Mouse (Mus musculus): ENCODE data around the gene Sgf29.

Sgf29 gene

DNA sequence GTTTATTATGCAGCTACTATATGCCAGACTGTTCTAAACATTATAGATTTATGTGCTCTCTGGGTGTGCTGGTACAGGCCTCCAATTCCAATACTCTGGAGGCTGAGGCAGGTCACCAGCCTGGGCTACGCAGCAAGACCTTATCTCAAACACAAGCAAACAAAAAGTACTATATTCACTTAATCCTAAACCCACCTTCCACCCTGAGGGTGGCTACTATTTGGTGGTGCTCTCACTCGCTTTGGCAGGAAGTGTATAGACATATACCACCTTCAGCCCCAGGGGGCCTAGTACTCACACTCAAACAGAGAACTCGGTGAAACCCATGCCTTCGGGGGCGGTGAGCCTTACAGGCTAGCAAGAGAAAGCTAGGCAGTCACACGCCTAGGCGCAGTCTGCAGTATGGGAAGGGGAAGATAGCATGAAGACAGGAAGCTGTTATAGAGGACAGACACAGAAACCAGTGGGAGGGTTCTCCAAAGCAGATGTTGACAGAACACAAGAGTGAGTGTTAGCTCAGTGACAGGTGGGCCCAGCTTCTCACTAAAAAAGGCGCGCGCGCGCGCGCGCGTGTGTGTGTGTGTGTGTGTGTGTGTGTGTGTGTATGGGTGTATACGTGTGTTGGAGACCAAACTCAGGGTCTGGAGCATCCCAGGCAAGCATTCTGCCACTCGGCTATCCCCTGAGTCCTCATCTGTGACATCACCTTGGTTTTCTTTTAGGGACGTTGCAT lies 58.5 kb downstream of the Sgf29 start, which contains the start of gene Coro1a:
Coro1a (minus strand) TSS at position 346 of the 733 bp plus-strand sequence.
- DNase-seq (ENCODE audit: low spot score), result no peak

DNA sequence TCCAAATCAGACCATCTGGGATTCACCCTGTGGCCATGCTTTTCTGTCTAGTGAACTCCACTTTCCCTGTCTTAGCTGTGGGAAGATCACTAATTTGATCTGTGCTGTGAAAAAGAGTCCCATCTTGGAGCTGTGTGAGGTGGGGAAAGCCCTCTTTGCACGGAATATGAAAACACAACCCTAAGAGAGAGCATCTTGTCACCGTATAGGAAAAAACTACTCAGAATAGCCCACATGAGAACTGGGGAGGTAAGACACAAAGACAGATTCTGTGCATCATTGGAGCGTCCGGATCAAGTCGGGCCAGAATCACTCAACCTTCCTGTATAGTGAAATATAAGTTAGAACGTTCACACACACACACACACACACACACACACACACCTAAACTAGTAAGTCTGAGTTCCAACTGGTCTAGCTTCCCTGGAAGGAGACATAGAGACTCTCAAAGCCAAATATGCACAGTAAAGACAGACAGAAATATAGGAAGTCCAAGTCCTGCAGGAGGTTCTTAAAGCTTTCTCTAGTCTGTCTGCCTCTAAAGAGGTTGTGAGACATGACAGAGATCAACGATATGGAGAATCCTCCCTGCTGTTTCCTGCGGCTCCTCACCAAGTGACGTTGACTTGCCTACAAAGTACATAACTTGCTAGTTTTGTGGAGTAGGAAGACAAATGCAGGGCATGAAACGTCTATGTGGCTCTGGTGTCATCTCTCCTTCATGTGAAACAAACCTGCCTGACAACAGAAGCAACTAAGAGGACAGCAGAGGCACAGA lies 59.3 kb downstream of the Sgf29 start:
- no peak for DNase-seq (ENCODE audit: low spot score)

GRCm38 (mm10) chr7:126710266-126710665 lies 61.2 kb downstream of the Sgf29 start:
- no peak for DNase-seq (ENCODE audit: low spot score)

GRCm38 (mm10) chr7:126711910-126712309 lies 62.8 kb downstream of the Sgf29 start:
- no peak for DNase-seq (ENCODE audit: low spot score)

DNA sequence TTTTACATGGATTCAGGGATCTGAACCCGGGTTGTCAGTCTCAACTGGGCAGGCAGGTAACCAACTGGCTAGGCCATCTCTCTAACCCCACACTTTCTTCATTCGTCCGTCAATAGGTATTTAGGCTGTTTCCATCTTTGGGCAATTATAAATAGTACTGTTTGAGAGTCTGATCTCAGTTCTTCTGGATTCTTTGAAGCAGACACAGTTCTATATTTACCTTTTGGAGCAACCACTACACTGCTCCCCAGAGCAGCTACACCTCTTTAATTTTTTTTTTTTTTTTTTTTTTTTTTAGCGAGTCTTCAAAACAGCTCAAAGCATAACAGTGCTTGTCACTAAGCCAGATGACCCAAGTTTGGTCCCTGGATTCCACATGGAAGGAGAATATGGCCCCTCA lies 66.6 kb downstream of the Sgf29 start:
- no peak for DNase-seq (ENCODE audit: low spot score)

GRCm38 (mm10) chr7:126717566-126717965 lies 68.5 kb downstream of the Sgf29 start:
- DNase-seq (ENCODE audit: low spot score), result no peak

DNA sequence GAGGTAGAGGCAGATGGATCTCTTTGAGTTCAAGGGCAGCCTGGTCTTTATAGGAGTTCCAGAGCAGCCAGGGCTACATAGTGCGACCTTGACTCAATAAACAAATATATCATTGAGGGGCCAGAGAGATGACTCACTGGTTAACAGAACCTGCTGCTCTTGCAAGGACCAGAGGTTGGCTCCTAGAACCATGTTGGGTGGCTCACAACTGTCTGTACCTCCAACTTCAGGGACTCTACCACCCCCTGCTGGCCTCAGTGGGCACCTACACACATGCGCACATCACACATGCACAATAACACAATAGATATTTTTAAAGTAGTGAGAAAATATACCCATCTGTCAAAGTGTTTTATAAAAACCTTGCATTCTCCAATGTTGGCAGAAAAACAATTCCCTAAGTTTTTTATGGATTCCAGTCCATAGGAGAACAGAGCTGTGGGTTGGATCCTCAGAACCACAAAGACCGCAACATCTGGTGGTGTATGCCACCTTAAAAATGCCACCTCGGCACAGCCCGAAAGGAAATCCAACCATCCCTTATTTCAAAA lies 69.8 kb downstream of the Sgf29 start:
- no peak for DNase-seq (ENCODE audit: low spot score)

DNA sequence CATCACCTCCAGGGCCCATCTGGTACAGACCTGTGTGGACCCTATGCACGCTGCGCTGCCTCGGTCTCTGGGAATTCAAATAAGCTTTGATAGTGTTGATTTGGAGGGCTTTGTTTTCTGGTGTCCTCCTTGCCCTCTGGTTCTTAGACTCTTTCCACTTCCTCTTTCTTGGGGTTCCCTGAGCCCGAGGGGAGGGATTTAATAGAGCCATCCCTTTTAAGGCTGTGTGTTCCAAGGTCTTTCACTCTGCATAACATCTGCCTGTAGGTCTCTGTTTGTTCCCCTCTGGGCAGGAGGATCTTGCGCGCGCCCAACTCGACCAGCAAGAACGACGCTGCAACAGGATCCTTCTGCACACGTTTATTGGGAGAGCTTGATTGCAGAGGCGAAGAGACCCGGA lies 72.5 kb downstream of the Sgf29 start:
- no peak for DNase-seq (ENCODE audit: low spot score)

Data from MN1 (cell line).